Comparison of ENCODE assay signal across 8 mouse cellular contexts in the genomic region with DNA sequence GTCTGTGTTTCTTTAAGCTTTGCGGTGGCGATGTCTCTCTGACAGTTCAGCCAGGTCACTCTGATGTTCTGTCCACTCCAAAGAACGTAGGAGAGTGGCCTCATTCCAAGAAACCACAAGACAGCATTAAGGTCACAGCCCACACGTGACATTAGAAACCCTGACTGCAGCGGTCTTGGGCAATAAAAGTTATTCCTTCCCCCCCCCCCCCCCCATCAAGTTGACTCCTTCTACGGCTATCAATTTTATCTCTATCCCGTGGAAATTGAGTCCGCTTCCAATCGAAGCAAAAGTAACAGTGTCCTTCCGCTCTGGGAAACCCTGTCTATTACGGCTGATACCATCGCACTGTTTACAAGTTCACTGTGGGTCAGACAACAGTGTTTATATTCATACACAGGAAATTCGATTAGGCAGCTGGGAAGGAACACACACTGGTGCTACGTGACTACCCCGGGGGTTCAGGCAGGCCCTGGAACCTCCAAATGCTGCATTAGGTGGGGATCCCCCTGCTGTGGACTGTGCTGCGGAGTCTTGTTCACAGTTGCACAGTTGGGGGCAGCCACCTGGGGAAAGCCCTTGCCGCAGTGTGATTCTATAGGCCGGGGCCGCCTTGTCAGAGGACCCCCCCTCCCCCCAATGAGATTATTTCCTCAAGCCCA.
DNase-seq lines count a peak whose midpoint lies in the region; ATAC-seq and TF ChIP-seq lines count a peak whose summit lies in the region.

No protein-coding gene starts in this region.

- no peak for TF ChIP-seq POLR2A in lung, adult 2 months (IDR thresholded peaks at IDR 0.05; ENCODE audit: borderline replicate concordance, extremely low read depth, low read depth, low read length)
- TF ChIP-seq POLR2A in bone marrow macrophage, adult 2 months (IDR thresholded peaks at IDR 0.05; ENCODE audit: borderline replicate concordance, low read depth, low read length): no peak

- no peaks in the 10 kb centered on the region for H3K36me3 ChIP-seq in lung, embryonic 14.5 days (ENCODE audit: insufficient read depth)
- H3K36me3 ChIP-seq in macrophage (ENCODE audit: inconsistent target): no peaks in the 10 kb centered on the region
- no peaks in the 10 kb centered on the region for H3K36me3 ChIP-seq in midbrain, embryonic 16.5 days (ENCODE audit: control insufficient read depth, insufficient read depth, low read length)

- DNase-seq in lung, embryonic 14.5 days: peak; percentile 60
- DNase-seq in lung, adult 2 months: no peak
- DNase-seq in kidney, adult 18-20 months: peak; percentile 62
- DNase-seq in urinary bladder, adult 2 months (ENCODE audit: low spot score): no peak
- no peak for DNase-seq in layer of hippocampus, adult 2 months (ENCODE audit: low spot score in 2 of 2)

- peak overlapping the region; percentile 54; the same call in 1 of the 2 replicates for H3K27ac ChIP-seq in lung, embryonic 14.5 days (ENCODE audit: low read depth)
- peak overlapping the region; percentile 24; the same call in 1 of the 2 replicates for H3K27ac ChIP-seq in bone marrow macrophage, adult 2 months (ENCODE audit: insufficient read depth, low read depth, low read length)
- peak overlapping the region; percentile 25; the same call in 1 of the 2 replicates for H3K27ac ChIP-seq in macrophage
- H3K27ac ChIP-seq in layer of hippocampus, adult 2 months: no peak overlapping the region
- H3K27ac ChIP-seq in midbrain, embryonic 16.5 days (ENCODE audit: low read length): no peak overlapping the region

- H3K4me2 ChIP-seq in lung, embryonic 14.5 days: peak overlapping the region; percentile 40
- H3K4me2 ChIP-seq in midbrain, embryonic 16.5 days (ENCODE audit: low read length): no peak overlapping the region

- ATAC-seq in lung, embryonic 14.5 days (ENCODE audit: insufficient read depth): peak; percentile 26
- ATAC-seq in midbrain, embryonic 16.5 days: no peak

- TF ChIP-seq CTCF in lung, embryonic 14.5 days (IDR thresholded peaks at IDR 0.05; ENCODE audit: low read depth): no peak
- TF ChIP-seq CTCF in lung, adult 2 months (IDR thresholded peaks at IDR 0.05; ENCODE audit: insufficient read depth, low read length): no peak
- TF ChIP-seq CTCF in bone marrow macrophage, adult 2 months (IDR thresholded peaks at IDR 0.05; ENCODE audit: low read depth, low read length): no peak
- no peak for TF ChIP-seq CTCF in layer of hippocampus, adult 2 months (conservative IDR thresholded peaks at IDR 0.05)

- H3K27me3 ChIP-seq in lung, embryonic 14.5 days (ENCODE audit: insufficient read depth, low read length): no peaks in the 10 kb centered on the region
- H3K27me3 ChIP-seq in midbrain, embryonic 16.5 days (ENCODE audit: control insufficient read depth, insufficient read depth, low read depth, low read length): no peaks in the 10 kb centered on the region

- H3K4me3 ChIP-seq in lung, embryonic 14.5 days (ENCODE audit: low read depth, low read length): no peak overlapping the region
- no peak overlapping the region for H3K4me3 ChIP-seq in lung, adult 2 months (replicated peaks; ENCODE audit: extremely low read depth, low read depth, low read length)
- H3K4me3 ChIP-seq in bone marrow macrophage, adult 2 months (ENCODE audit: insufficient read depth, low read length): no peak overlapping the region
- no peak overlapping the region for H3K4me3 ChIP-seq in macrophage (ENCODE audit: inconsistent target)
- no peak overlapping the region for H3K4me3 ChIP-seq in layer of hippocampus, adult 2 months
- H3K4me3 ChIP-seq in midbrain, embryonic 16.5 days (ENCODE audit: low read depth, low read length): no peak overlapping the region

- H3K79me2 ChIP-seq in macrophage (ENCODE audit: inconsistent target): peaks cover 98% of the 10 kb centered on the region

- no peak overlapping the region for H3K9ac ChIP-seq in lung, embryonic 14.5 days
- H3K9ac ChIP-seq in midbrain, embryonic 16.5 days (ENCODE audit: low read depth, low read length): no peak overlapping the region

- 20% methylated on average over 19 of the region's 19 CpGs for WGBS in lung, embryonic 14.5 days
- 24% methylated on average over 19 of the region's 19 CpGs for WGBS in lung, adult 2 months
- 66% methylated on average over 19 of the region's 19 CpGs for WGBS in macrophage (ENCODE audit: missing documents)
- WGBS in midbrain, embryonic 16.5 days: 42% methylated on average over 19 of the region's 19 CpGs

- no peaks in the 10 kb centered on the region for H3K9me3 ChIP-seq in lung, embryonic 14.5 days (ENCODE audit: low read depth, low read length)
- no peaks in the 10 kb centered on the region for H3K9me3 ChIP-seq in midbrain, embryonic 16.5 days (replicated peaks; ENCODE audit: control insufficient read depth, low read length, poor library complexity, severe bottlenecking)

- peaks cover 36% of the 10 kb centered on the region for H3K4me1 ChIP-seq in lung, embryonic 14.5 days (ENCODE audit: insufficient read depth)
- H3K4me1 ChIP-seq in lung, adult 2 months (ENCODE audit: control insufficient read depth, insufficient read depth, low read length): peaks cover 43% of the 10 kb centered on the region
- H3K4me1 ChIP-seq in bone marrow macrophage, adult 2 months (ENCODE audit: control insufficient read depth, insufficient read depth, low read length): peaks cover 57% of the 10 kb centered on the region
- peaks cover 35% of the 10 kb centered on the region for H3K4me1 ChIP-seq in midbrain, embryonic 16.5 days (ENCODE audit: control insufficient read depth, insufficient read depth, low read length)

Comparison
In these comparisons a context has a peak if more than half of its experiments do, and no peak if none do; other contexts are left out.
1. DNase-seq: peak in lung, embryonic 14.5 days (single experiment) and kidney, adult 18-20 months (single experiment); none in lung, adult 2 months (single experiment), urinary bladder, adult 2 months (single experiment) and layer of hippocampus, adult 2 months (0 of 2).
2. H3K27ac ChIP-seq: peak in lung, embryonic 14.5 days (single experiment), bone marrow macrophage, adult 2 months (single experiment) and macrophage (single experiment); none in layer of hippocampus, adult 2 months (single experiment) and midbrain, embryonic 16.5 days (single experiment).